19 mouse cellular contexts compared by ENCODE assay signal in genomic region chr3:95516614-95517041, GRCm38 (mm10). TPM values are rescaled to one million over a fixed set of nuclear protein-coding genes. Genes with fewer than 3 reads are reported as not detected.
DNase-seq lines count a peak whose midpoint lies in the region; ATAC-seq lines count a peak whose summit lies in the region.
"Had no signal": no experiment of that assay in that cellular context is flagged by ENCODE, and none has a peak within 500 bp of the region (broad histone marks: within the 10 kb centered on the region; RNA-seq: fewer than 3 reads in every experiment).

No protein-coding gene starts in this region.

- H3K9ac ChIP-seq in embryonic facial prominence, embryonic 13.5 days, result 0 out of 2 replicates have a peak overlapping the region, but pooled peaks have one; percentile 28
- H3K9ac ChIP-seq in midbrain, embryonic 11.5 days (ENCODE audit: low read length), result no peak overlapping the region
- H3K9ac ChIP-seq in midbrain, embryonic 15.5 days, result no peak overlapping the region
- H3K9ac ChIP-seq in liver, embryonic 12.5 days, result peak overlapping the region; percentile 61
- no peak overlapping the region for H3K9ac ChIP-seq in stomach, embryonic 15.5 days
- H3K9ac ChIP-seq: limb, embryonic 12.5 days had no signal

- ATAC-seq in embryonic facial prominence, embryonic 13.5 days (ENCODE audit: insufficient number of reproducible peaks, insufficient read depth, low FRiP score, low TSS enrichment, low read depth), result no peak
- ATAC-seq in midbrain, embryonic 11.5 days (ENCODE audit: low FRiP score), result no peak
- no peak for ATAC-seq in midbrain, embryonic 15.5 days (replicated peaks)
- peak; percentile 87 for ATAC-seq in liver, embryonic 12.5 days
- ATAC-seq in stomach, embryonic 15.5 days (ENCODE audit: insufficient read depth, low FRiP score, low read depth), result peak; percentile 82

- H3K4me2 ChIP-seq in embryonic facial prominence, embryonic 13.5 days, result no peak overlapping the region
- H3K4me2 ChIP-seq in midbrain, embryonic 11.5 days, result no peak overlapping the region
- no peak overlapping the region for H3K4me2 ChIP-seq in midbrain, embryonic 15.5 days
- peak overlapping the region; percentile 66 for H3K4me2 ChIP-seq in liver, embryonic 12.5 days
- H3K4me2 ChIP-seq in stomach, embryonic 15.5 days, result no peak overlapping the region
- H3K4me2 ChIP-seq: limb, embryonic 12.5 days had no signal

- no peak for DNase-seq in embryonic facial prominence, embryonic 10.5 days (ENCODE audit: low spot score)
- peak; percentile 49 for DNase-seq in midbrain, embryonic 11.5 days (ENCODE audit: low spot score, missing footprints)
- no peak for DNase-seq in left cerebral cortex, adult 8-10 months (ENCODE audit: low spot score in 2 of 2)
- DNase-seq in Muller cell, postnatal 12 days (ENCODE audit: inconsistent ontology term), result no peak
- DNase-seq: cerebellum, postnatal 10 days; thymus, postnatal 14 days had no signal

- no peaks in the 10 kb centered on the region for H3K27me3 ChIP-seq in embryonic facial prominence, embryonic 13.5 days
- no peaks in the 10 kb centered on the region for H3K27me3 ChIP-seq in embryonic facial prominence, embryonic 10.5 days (replicated peaks; ENCODE audit: low read depth, poor library complexity, severe bottlenecking)
- H3K27me3 ChIP-seq in midbrain, embryonic 11.5 days (ENCODE audit: control insufficient read depth, insufficient read depth, low read length), result no peaks in the 10 kb centered on the region
- H3K27me3 ChIP-seq in midbrain, embryonic 15.5 days (replicated peaks), result no peaks in the 10 kb centered on the region
- H3K27me3 ChIP-seq in liver, embryonic 12.5 days (replicated peaks), result no peaks in the 10 kb centered on the region
- H3K27me3 ChIP-seq in stomach, embryonic 15.5 days (replicated peaks), result no peaks in the 10 kb centered on the region
- H3K27me3 ChIP-seq: limb, embryonic 12.5 days had no signal

- no peaks in the 10 kb centered on the region for H3K36me3 ChIP-seq in embryonic facial prominence, embryonic 13.5 days
- no peaks in the 10 kb centered on the region for H3K36me3 ChIP-seq in embryonic facial prominence, embryonic 10.5 days (replicated peaks)
- no peaks in the 10 kb centered on the region for H3K36me3 ChIP-seq in midbrain, embryonic 11.5 days (ENCODE audit: control insufficient read depth, insufficient read depth, low read length)
- H3K36me3 ChIP-seq in midbrain, embryonic 15.5 days (replicated peaks), result no peaks in the 10 kb centered on the region
- no peaks in the 10 kb centered on the region for H3K36me3 ChIP-seq in liver, embryonic 12.5 days
- H3K36me3 ChIP-seq in stomach, embryonic 15.5 days, result no peaks in the 10 kb centered on the region
- H3K36me3 ChIP-seq: limb, embryonic 12.5 days had no signal

- WGBS in embryonic facial prominence, embryonic 13.5 days, result 86% methylated on average over 3 of the region's 3 CpGs
- WGBS in embryonic facial prominence, embryonic 10.5 days, result 95% methylated on average over 3 of the region's 3 CpGs
- WGBS in midbrain, embryonic 11.5 days, result 91% methylated on average over 3 of the region's 3 CpGs
- 95% methylated on average over 3 of the region's 3 CpGs for WGBS in midbrain, embryonic 15.5 days
- WGBS in liver, embryonic 12.5 days (ENCODE audit: insufficient replicate concordance), result 11% methylated on average over 3 of the region's 3 CpGs
- WGBS in stomach, embryonic 15.5 days, result 69% methylated on average over 3 of the region's 3 CpGs

- H3K4me3 ChIP-seq in embryonic facial prominence, embryonic 13.5 days, result no peak overlapping the region
- no peak overlapping the region for H3K4me3 ChIP-seq in embryonic facial prominence, embryonic 10.5 days
- H3K4me3 ChIP-seq in midbrain, embryonic 11.5 days (ENCODE audit: low read depth, low read length), result no peak overlapping the region
- H3K4me3 ChIP-seq in midbrain, embryonic 15.5 days, result no peak overlapping the region
- peak overlapping the region; percentile 24; the same call in 1 of the 2 replicates for H3K4me3 ChIP-seq in liver, embryonic 12.5 days
- no peak overlapping the region for H3K4me3 ChIP-seq in stomach, embryonic 15.5 days (replicated peaks)
- H3K4me3 ChIP-seq: layer of hippocampus, adult 2 months; limb, embryonic 12.5 days; myocyte had no signal

- no peak overlapping the region for H3K27ac ChIP-seq in embryonic facial prominence, embryonic 13.5 days
- no peak overlapping the region for H3K27ac ChIP-seq in embryonic facial prominence, embryonic 10.5 days (replicated peaks)
- no peak overlapping the region for H3K27ac ChIP-seq in midbrain, embryonic 11.5 days (ENCODE audit: low read depth, low read length)
- H3K27ac ChIP-seq in midbrain, embryonic 15.5 days, result no peak overlapping the region
- peak overlapping the region; percentile 93 for H3K27ac ChIP-seq in liver, embryonic 12.5 days
- H3K27ac ChIP-seq in stomach, embryonic 15.5 days, result no peak overlapping the region
- H3K27ac ChIP-seq: limb, embryonic 12.5 days had no signal

- no peaks in the 10 kb centered on the region for H3K9me3 ChIP-seq in embryonic facial prominence, embryonic 13.5 days
- no peaks in the 10 kb centered on the region for H3K9me3 ChIP-seq in embryonic facial prominence, embryonic 10.5 days
- H3K9me3 ChIP-seq in midbrain, embryonic 11.5 days (ENCODE audit: control insufficient read depth, low read length), result no peaks in the 10 kb centered on the region
- no peaks in the 10 kb centered on the region for H3K9me3 ChIP-seq in midbrain, embryonic 15.5 days
- no peaks in the 10 kb centered on the region for H3K9me3 ChIP-seq in liver, embryonic 12.5 days (replicated peaks)
- no peaks in the 10 kb centered on the region for H3K9me3 ChIP-seq in stomach, embryonic 15.5 days
- H3K9me3 ChIP-seq: limb, embryonic 12.5 days had no signal

- H3K4me1 ChIP-seq in embryonic facial prominence, embryonic 13.5 days, result peaks cover 3% of the 10 kb centered on the region; the same call in 1 of the 2 replicates
- peaks cover 5% of the 10 kb centered on the region; the same call in 1 of the 2 replicates for H3K4me1 ChIP-seq in embryonic facial prominence, embryonic 10.5 days
- no peaks in the 10 kb centered on the region for H3K4me1 ChIP-seq in midbrain, embryonic 11.5 days (ENCODE audit: control insufficient read depth, insufficient read depth, low read length)
- no peaks in the 10 kb centered on the region for H3K4me1 ChIP-seq in midbrain, embryonic 15.5 days
- H3K4me1 ChIP-seq in liver, embryonic 12.5 days, result peaks cover 80% of the 10 kb centered on the region
- H3K4me1 ChIP-seq in stomach, embryonic 15.5 days, result 0 out of 2 replicates have a peak, but pooled peaks cover 2% of the 10 kb centered on the region

RNA-seq across cellular contexts. Expression of gene Ctss, which starts 10.0 kb away (rescaled TPM):
- polyA plus RNA-seq in embryonic facial prominence, embryonic 13.5 days (2015; fragmentation: Nextera tagmentation; extraction: Ambion mirVana), result 11.8 and 12.6 TPM in 2 replicates
- polyA plus RNA-seq in embryonic facial prominence, embryonic 10.5 days (2016; fragmentation: Nextera tagmentation; extraction: Ambion mirVana), result 3.4 and 4.3 TPM in 2 replicates
- polyA plus RNA-seq in midbrain, embryonic 11.5 days (2014; fragmentation: Nextera tagmentation; extraction: Ambion mirVana), result 10.2 TPM in 2 replicates
- 11.1 and 12.9 TPM in 2 replicates for polyA plus RNA-seq in midbrain, embryonic 15.5 days (2015; fragmentation: Nextera tagmentation; extraction: Ambion mirVana)
- polyA plus RNA-seq in liver, embryonic 12.5 days (2016; fragmentation: Nextera tagmentation; extraction: Ambion mirVana), result 13.4 and 14.7 TPM in 2 replicates
- 32.5 and 33.6 TPM in 2 replicates for polyA plus RNA-seq in stomach, embryonic 15.5 days (2015; fragmentation: Nextera tagmentation; extraction: Ambion mirVana)
- 100 to 1,000 TPM in 2 of 4 experiments, 10 to 100 TPM in 2; 59.3 to 341 (median 163) TPM for total RNA-seq in left cerebral cortex, adult 8-10 months (2022)

RNA-seq across cellular contexts. Expression of gene Ctsk, which starts 17.6 kb away (rescaled TPM):
- 37.9 and 41.4 TPM in 2 replicates for polyA plus RNA-seq in embryonic facial prominence, embryonic 13.5 days (2015; fragmentation: Nextera tagmentation; extraction: Ambion mirVana)
- polyA plus RNA-seq in embryonic facial prominence, embryonic 10.5 days (2016; fragmentation: Nextera tagmentation; extraction: Ambion mirVana), result 3.4 and 5.5 TPM in 2 replicates
- polyA plus RNA-seq in midbrain, embryonic 11.5 days (2014; fragmentation: Nextera tagmentation; extraction: Ambion mirVana), result 6.7 and 8.0 TPM in 2 replicates
- 6.5 and 8.0 TPM in 2 replicates for polyA plus RNA-seq in midbrain, embryonic 15.5 days (2015; fragmentation: Nextera tagmentation; extraction: Ambion mirVana)
- polyA plus RNA-seq in liver, embryonic 12.5 days (2016; fragmentation: Nextera tagmentation; extraction: Ambion mirVana), result 1.4 and 1.7 TPM in 2 replicates
- 11.7 and 12.2 TPM in 2 replicates for polyA plus RNA-seq in stomach, embryonic 15.5 days (2015; fragmentation: Nextera tagmentation; extraction: Ambion mirVana)
- total RNA-seq in left cerebral cortex, adult 8-10 months (2022), result 1 to 10 TPM; 4.4 to 5.2 (median 5.0) TPM
- polyA plus RNA-seq: activated CD4-positive, CD25-positive, alpha-beta regulatory T cell, adult 4 months had no signal

RNA-seq across cellular contexts. Expression of gene Hormad1, which starts 42.8 kb away (rescaled TPM):
- not detected in 2 replicates for polyA plus RNA-seq in embryonic facial prominence, embryonic 13.5 days (2015; fragmentation: Nextera tagmentation; extraction: Ambion mirVana)
- polyA plus RNA-seq in embryonic facial prominence, embryonic 10.5 days (2016; fragmentation: Nextera tagmentation; extraction: Ambion mirVana), result not detected in 2 replicates
- polyA plus RNA-seq in midbrain, embryonic 11.5 days (2014; fragmentation: Nextera tagmentation; extraction: Ambion mirVana), result not detected in 2 replicates
- not detected in 2 replicates for polyA plus RNA-seq in midbrain, embryonic 15.5 days (2015; fragmentation: Nextera tagmentation; extraction: Ambion mirVana)
- polyA plus RNA-seq in liver, embryonic 12.5 days (2016; fragmentation: Nextera tagmentation; extraction: Ambion mirVana), result 0.08 and 0.10 TPM in 2 replicates
- not detected in 2 replicates for polyA plus RNA-seq in stomach, embryonic 15.5 days (2015; fragmentation: Nextera tagmentation; extraction: Ambion mirVana)
- total RNA-seq in left cerebral cortex, adult 8-10 months (2022), result not detected
- total RNA-seq: layer of hippocampus, adult 2 months had no signal
- polyA plus RNA-seq: activated CD4-positive, CD25-positive, alpha-beta regulatory T cell, adult 4 months; brain, embryonic 14.5 days; embryonic facial prominence, embryonic 14.5 days; heart, embryonic 16.5 days; inflammation-experienced regulatory T-cells, adult 6 months; limb, embryonic 12.5 days; myocyte; small intestine, adult 2 months had no signal

Comparison
In these comparisons a context has a peak if more than half of its experiments do, and no peak if none do; other contexts are left out.
1. ATAC-seq: peak in liver, embryonic 12.5 days (single experiment) and stomach, embryonic 15.5 days (single experiment); none in embryonic facial prominence, embryonic 13.5 days (single experiment), midbrain, embryonic 11.5 days (single experiment) and midbrain, embryonic 15.5 days (single experiment).
2. H3K9ac ChIP-seq: peak in embryonic facial prominence, embryonic 13.5 days (single experiment) and liver, embryonic 12.5 days (single experiment); none in midbrain, embryonic 11.5 days (single experiment), midbrain, embryonic 15.5 days (single experiment) and stomach, embryonic 15.5 days (single experiment).